Mouse (Mus musculus): ENCODE measurements around the gene H60b.
"Not testable (repeated sequence)": the region's sequence is repeated elsewhere in the genome, so short reads cannot be mapped to it uniquely, and the experiment has no call there.

- not testable (repeated sequence) for TF ChIP-seq CTCF (IDR thresholded peaks at IDR 0.05; ENCODE audit: control insufficient read depth, insufficient read depth, insufficient read length); MAX (IDR thresholded peaks at IDR 0.05); FOSL1 (IDR thresholded peaks at IDR 0.05; ENCODE audit: insufficient read depth, low read length, poor library complexity, severe bottlenecking)
These were observed 120.1 kb downstream of the H60b start for GRCm38 (mm10) chr10:22278468-22278867.

Data from C2C12 (cell line).